Mouse (Mus musculus) heart, adult 2 months (tissue): ENCODE data around the gene Kntc1.

Experiments
- CTCF ChIP-seq: fragments of 200-600 bp; IDR thresholded peaks from 2 replicates; pipeline ENCODE4 v1.8.1; 2022; ENCODE audit warnings: antibody characterized with exemption, mild to moderate bottlenecking, moderate library complexity
- EP300 ChIP-seq: fragments of 200-500 bp; IDR thresholded peaks from 2 replicates; pipeline ENCODE4 v1.6.1; 2011; ENCODE audit warnings: low read depth, low read length, control low read depth; ENCODE audit not compliant: insufficient read depth
- POLR2A ChIP-seq: fragments of 200-500 bp; IDR thresholded peaks from 2 replicates; pipeline ENCODE4 v1.6.1; 2011; ENCODE audit warnings: mild to moderate bottlenecking, low read depth, low read length, control low read depth; ENCODE audit not compliant: insufficient read depth

GRCm38 (mm10) chr5:123720328-123721311, 28.9 kb upstream of the Kntc1 start, which contains the start of gene Zcchc8:
- TF ChIP-seq EP300 (0 out of 2 replicates have a peak, but pooled peaks have one; percentile 49), CTCF (no peak), POLR2A (peak; percentile 87)
